Mouse (Mus musculus): ENCODE data around the gene Atp8b2.

Atp8b2 gene

DNA sequence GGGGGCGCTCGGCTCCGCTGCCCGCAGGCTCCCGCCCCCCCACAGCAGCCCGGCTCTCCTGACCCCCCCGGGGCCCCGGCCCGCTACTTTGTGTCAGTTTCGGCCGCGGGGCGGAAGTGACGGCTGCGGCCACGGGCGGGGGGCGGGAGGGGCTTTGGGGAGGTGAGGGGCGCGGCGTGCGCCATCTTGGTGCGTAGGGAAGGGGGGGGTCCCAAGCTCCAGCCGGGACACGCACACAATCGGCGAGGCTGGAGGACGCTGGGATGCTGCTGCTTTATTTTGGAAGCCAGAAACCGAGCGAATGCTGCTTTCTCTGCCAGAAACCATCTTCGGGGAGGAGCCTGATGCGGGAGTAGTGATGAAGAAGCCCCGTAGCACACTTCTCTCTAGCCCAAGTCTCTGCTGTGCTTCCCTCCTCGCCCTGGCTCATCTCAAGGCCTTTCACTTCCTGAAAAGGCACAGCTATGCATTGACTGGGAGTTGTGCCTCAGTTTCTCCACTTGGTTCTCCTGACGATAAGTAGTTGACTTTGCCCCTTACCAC is at the start of gene Atp8b2:
Atp8b2 (minus strand) TSS at position 288 of the 543 bp plus-strand sequence.
- peak in 1 of 2 experiments; percentile 47 for DNase-seq (ENCODE audit: low spot score in 2 of 2)

DNA sequence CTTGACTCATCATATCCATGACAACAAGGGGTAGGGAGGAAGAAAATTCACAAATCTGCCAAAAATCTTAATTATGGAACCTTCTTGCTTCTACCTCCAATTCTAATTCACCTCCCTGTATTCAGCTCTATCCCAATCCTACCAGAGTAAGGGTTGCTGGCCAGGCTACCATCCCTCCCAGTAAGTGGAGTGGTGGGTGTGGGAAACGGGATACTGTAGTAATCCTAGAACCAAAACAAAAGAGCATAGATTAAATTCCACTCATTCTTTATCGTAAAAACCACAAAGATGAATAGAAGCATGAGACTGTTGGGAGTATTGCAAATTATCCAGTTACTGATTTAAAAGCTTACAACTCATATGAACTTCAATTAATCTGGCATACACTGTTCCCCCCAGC is 47.0 kb upstream of the Atp8b2 start:
- no peak for DNase-seq (ENCODE audit: low spot score in 2 of 2)

DNA sequence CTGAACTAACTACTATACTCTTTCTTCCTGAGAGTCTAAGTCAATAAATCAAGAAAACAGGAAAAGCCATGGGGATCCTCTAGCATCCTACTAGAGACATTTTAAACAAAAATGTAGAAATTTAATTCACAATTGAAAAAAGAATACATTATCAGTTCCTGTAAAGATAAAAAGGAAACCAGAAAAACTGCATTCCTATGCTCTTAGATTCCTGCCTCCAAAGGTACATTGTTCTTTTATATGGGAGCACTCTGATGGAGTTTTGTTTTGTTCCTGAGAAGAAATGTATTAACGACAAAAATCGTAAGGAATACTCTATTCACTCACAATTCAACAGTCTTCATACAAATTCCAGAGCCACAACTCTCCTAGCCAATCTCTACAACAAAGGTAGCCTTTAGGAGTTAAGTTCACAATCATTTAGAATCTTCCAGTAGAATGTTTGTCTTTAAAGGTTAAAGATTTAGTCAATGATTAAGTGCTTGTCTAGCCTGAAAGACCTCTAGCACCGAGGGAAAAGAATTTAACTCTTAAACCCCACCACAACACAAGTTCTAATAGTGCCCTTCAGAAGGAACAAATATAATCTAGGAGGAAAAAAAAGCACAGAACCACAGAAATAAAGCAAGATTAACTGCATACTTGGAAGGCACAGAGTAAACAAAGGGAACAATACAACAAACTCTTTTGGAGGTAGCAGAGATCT is 40.9 kb upstream of the Atp8b2 start:
- no peak for DNase-seq (ENCODE audit: low spot score in 2 of 2)

DNA sequence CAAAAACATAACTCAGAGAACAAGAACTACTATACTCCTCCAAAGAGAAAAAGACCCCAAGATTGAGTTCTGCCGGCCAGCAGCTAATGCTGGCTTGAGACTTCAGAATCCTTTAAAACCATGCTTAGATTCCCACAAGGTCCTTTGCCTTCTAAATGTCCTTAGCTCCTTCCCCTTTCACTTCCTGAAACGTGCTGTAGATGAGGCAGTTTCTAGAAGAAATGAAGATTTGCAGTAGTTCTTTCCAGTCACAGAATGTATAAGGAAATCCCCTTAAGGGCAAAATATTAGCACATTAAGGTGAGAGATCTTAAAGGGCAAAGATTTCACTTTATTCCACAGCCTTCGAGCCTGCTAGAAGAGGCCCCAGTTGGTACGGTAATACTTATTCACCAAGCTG is 36.5 kb upstream of the Atp8b2 start:
- DNase-seq (ENCODE audit: low spot score in 2 of 2), result no peak

DNA sequence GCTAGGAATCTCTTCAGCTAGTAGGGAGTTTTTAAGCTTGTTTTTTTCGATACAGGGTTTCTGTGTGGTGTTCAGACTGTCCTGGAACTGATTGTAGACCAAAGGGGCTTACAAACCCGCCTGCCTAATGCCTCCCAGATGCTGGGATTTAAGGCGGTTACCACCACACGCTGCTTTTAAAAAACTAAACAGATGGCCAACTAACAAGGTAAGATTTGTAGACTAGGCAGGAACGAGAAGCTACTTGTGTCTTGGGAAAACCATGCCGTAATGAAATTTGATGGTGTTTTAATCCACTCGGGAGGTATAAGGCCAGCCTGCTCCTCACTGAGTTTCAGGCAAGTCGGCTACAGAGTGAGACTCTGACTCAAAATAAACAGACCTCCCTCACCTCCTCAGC is 35.8 kb upstream of the Atp8b2 start:
- DNase-seq (ENCODE audit: low spot score in 2 of 2), result no peak

DNA sequence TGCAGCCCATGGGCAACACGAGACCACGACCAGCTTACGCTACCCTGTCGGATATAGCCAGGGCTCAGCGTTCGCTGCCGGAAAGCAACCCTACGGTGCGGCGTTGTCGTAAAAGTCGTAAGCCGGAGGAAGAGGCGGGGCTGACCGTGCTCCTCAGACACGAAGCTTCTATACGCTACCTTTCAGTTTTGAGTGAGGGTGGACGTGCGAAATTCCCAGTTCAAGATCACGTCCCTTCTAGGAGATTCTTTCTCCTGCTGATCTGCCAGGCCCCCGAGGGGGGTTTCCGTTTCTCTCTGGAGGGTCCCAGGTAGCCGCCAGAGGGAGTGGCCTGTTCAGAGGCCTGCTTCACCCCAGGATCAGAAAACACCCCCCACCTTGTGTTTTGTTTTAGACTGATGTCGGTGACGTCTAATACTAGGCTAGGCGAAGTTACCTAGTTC is 35.3 kb upstream of the Atp8b2 start, which contains the start of gene Hax1:
Hax1 (minus strand) TSS at position 169 of the 443 bp plus-strand sequence.
- DNase-seq (ENCODE audit: low spot score in 2 of 2), result peak; percentile 79 to 95

DNA sequence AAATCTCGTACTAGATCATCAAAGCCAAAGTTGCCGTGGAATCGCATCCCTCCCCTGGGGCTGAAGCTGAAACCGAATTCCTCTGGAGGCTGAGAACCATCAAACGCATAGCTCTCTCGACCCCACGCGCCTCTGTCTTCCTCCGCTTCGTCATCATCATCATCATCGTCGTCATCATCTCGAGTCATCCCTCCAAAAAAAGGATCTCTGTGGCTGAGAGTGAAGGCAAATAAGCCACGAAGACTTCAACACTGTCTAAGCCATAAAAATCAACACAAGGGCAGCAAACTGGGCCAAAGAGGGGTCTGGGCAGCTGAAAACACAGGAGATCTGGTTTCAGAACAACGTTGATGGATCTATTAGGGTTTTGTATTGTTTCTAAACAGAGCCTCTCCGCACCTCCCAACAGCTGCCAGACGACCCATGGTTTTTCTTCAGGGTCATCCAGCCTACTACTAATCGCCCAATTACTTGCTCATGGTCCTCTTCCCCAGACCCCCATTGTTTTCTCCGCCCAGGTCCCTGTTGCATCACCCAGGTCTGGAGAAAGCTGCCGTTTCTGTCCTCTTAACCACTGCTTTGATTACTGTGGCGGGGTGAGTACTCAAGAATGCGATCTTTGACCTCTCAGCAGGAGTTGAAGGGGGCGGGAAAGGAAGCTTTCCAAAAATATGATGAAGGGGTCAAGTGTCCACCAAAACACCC is 34.6 kb upstream of the Atp8b2 start:
- DNase-seq (ENCODE audit: low spot score in 2 of 2), result peak in 1 of 2 experiments; percentile 38

DNA sequence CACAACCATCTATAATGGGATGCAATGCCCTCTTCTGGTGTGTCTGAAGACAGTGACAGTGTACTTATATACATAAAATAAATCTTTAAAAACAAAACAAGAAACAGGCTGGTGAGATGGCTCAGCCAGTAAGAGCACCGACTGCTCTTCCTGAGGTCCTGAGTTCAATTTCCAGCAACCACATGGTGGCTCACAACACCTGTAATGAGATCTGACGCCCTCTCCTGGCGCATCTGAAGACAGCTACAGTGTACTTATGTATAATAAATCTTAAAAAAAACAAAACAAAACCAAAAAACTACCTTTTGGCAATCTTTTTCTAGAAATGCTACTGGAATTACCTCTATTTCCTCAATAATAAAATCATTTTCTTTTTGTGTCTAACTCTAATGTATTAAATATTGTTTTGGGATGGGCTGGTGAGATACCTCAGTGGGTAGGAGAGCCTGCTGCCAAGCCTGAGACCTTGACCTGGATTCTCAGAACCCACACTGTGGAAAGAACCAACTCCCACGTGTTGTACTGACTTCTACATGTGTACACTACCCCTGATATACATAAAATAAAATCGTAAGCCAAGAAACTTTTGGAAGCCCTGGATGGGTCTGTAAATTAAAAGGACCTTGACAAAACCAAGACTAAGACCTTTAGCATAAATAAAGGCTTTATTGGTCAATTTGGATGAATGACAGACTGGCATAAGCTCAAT is 31.7 kb upstream of the Atp8b2 start:
- DNase-seq (ENCODE audit: low spot score in 2 of 2), result no peak

DNA sequence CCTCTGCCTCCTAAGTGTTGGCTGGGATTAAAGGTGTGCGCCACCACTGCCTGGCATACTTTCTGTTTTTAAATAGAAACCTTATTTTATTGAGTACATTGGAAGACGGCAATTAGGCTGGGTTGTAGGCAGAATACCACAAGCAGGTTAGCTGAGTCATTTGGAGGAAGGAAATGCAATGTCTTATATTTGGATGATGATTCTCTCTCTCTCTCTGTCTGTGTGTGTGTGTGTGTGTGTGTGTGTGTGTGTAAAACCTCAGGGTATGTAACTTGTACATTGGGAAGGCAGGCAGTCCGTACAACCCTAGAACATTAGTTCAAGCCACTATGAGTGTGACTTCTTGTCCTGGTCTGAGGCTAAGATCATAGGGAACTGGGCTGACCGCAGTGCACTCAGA is 24.5 kb upstream of the Atp8b2 start:
- DNase-seq (ENCODE audit: low spot score in 2 of 2), result no peak

DNA sequence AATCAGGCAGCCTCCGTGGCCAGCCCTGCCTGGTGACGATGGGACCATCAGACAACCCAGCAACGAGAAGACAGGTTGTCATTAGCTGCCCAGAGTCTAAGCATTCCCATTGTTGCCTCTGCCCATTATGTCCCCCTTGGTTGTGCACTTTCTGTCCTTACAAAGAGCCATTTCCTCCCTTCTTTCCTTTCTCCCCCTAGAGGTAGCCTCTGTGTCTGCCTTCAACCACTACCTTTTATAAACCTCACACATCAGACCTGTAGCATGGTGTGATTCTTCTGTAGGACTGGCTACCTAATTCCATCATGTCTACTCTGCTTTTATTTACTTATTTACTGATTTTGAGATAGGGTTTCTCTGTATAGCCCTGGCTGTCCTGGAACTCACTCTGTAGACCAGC is 23.9 kb upstream of the Atp8b2 start:
- no peak for DNase-seq (ENCODE audit: low spot score in 2 of 2)

DNA sequence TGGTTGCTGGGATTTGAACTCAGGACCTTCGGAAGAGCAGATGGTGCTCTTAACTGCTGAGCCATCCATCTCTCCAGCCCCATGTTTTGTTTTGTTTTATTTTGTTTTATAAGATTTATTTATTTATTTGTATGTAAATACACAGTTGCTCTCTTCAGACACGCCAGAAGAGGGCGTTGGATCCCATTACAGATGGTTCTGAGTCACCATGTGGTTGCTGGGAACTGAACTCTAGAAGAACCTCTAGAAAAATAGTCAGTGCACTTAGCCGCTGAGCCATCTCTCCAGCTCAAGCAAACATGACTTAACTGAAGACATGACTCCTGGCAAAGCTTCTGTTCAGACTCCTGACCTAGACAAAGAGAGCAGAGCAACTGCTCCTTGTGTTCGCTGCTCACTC is 19.1 kb upstream of the Atp8b2 start:
- DNase-seq (ENCODE audit: low spot score in 2 of 2), result no peak

DNA sequence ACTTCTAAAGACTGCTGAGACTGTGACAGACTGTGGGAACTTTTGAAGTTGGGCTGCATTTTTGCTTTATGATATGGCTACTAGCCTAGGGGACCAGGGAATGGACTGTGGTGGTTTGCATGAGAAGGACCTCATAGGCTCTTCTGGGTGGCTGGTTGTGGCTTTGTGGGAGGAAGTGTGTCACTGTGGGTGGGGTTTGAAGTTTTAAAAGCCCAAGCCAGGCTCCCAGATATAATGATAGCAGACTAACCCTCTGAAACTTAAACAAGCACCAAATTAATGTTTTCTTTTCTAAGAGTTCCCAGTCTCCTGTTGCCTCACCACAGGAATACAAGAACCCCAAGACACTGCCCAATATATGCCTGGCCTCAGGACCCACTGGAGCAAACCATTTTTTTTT is 13.6 kb upstream of the Atp8b2 start:
- DNase-seq (ENCODE audit: low spot score in 2 of 2), result no peak

DNA sequence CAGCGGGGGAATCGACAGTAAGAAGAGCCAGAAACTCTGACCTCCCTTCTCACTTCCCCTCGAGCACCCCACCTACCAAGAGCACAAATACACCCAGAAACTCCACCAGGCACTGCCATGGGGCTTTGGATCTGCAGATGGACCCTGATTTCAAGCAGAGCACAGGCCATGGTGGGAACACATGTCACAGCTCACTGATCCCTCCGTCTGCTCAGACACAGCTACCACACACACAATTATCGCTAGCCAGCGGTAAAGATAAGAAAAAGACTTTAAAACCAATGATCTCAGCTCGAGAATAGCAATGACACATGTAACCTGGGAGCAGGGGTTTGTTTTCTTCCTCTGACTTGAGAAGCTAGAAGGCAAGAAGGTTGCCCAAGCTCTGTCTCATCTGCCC is 5.2 kb upstream of the Atp8b2 start:
- DNase-seq (ENCODE audit: low spot score in 2 of 2), result no peak

DNA sequence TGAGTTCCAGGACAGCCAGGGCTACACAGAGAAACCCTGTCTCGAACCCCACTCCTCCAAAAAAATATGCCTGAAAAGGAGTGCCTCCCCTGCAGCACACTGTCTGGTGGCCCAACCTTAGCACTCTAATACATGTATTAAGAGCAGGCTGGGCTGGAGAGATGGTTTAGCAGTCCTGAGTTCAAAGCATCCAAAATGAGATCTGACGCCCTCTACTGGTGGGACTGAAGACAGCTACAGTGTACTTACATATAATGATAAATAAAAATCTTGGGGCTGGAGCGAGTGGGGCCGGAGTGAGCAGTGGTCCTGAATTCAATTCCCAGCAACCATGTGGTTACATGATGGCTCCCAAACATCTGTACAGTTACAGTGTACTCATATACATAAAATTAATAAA is 3.6 kb upstream of the Atp8b2 start:
- DNase-seq (ENCODE audit: low spot score in 2 of 2), result no peak

DNA sequence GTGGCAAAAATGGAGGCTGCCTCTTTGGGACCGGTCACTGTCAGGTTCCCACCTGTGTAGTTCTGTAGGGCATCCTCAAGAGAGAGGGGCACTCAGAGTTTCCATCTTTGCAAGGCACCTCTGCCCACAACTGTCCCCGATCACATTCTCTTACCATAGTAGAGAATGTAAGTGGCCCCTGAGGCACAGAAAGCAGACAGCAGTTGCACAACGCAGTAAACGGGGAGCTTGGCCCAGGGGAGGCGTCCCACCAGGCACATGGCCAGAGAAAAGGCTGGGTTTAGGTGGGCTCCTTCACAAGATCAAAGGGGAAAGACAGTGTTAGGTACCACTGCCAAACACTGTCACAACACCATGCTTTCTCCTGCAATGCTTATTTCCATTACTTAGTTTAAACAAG is 2.7 kb upstream of the Atp8b2 start:
- DNase-seq (ENCODE audit: low spot score in 2 of 2), result no peak

DNA sequence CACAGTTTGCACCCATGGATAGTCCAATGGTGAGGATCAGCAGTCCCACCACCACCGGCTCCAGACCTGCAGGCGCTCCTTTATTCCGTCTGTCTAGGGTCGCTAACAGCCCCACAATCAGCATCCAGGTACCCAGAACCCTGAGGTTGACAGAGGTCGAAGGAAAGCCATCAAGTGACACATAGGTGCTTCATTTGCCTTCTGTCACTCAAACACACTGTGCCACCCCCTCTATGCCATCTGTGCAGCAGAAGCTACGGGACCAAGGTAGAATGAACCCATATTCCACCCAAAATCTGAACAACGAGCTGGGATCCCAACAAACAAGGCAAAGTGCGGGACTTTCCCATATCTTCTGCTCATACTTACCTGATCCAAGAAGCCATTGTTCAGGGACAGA is 2.2 kb upstream of the Atp8b2 start:
- DNase-seq (ENCODE audit: low spot score in 2 of 2), result no peak

DNA sequence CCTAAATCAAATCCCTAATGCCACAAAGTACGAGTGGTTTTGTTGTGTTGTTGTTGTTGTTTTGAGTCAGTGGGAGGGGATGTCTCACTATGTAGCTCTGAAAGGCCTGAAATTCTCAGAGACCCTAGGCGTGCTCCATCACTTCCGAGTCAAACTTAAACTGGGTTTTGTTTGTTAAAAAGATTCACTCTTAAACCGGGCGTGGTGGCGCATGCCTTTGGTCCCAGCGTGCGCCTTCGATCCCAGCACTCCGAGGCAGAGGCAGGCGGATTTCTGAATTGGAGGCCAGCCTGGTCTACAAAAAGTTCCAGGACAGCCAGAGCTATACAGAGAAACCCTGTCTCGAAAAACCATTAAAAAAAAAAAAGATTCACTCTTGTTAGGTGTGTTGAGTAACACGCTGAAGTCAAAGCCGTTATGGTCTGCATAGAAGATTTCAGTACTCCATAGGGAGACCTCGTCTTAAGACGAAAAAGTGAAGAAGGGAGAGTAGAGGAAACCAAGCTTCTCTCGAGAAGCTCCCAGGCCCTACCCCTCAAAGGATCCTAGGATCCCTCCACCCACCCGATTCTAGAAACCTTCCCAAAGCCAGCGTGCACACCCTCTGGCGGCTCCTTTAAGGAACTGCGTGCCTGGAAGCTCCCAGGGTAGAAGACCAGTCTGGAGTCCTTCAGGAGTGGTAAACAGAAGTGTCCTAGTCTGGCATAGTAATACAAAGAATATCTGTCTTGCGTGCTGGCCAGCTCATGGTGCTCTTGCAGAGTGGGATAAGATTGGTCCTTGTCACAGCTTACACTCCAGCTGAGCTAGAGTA is 825 bp upstream of the Atp8b2 start:
- DNase-seq (ENCODE audit: low spot score in 2 of 2), result peak in 1 of 2 experiments; percentile 67

DNA sequence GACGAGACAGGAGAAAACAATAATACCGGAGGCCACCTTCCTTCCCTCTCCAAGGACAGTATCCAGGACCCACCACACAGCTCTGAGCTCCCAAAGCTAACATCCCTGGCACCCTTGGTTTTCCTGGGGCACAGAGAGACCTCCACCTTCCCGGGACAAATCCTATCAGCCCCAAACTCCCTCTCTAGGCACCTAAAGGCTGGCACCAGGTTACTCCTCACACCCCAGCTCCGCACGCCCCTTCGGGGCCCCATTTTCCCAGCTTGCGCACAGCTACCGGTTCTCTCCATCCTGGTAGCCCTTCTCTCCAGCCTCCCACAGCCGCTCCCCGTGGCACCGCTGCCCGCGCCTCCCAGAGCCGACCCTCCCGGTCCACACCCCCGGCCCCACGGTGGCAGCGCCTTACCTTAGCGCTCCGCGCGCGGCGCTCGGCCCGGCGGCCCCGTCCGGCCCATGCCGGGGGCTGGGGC is 522 bp downstream of the Atp8b2 start:
- no peak for DNase-seq (ENCODE audit: low spot score in 2 of 2)

DNA sequence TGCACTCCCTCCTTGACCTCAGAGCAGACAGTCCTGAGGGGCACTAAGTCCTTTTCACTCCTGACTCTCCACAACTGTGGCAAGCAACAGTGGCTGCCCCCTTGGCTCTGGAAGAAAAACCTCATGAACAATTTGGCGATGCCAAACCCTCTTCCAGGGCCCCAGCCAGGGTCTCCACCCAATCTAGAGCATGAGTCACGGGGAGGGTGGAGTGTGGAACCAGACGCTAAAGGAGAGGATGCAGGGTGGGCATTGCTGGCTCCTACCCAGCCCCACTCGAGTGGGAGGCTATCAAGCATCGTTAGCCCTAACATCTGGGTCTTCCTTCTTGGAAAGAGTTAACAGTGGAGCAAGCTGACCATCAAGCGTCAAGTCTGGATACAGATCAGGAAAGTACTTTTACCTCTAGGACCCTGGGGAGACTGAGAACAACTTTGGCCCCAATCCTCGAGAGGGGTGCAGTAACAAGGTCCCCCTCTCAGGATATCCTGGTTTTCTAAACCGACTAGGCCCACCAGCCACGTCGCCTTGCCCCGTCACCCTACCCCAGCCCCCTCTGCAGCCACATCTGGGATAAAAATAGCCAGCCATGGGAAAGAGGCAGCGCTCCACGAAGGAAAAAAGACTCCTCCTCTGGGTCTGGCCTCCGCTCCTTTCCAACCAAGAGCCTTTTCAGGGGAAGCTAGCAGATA is 1.1 kb downstream of the Atp8b2 start:
- DNase-seq (ENCODE audit: low spot score in 2 of 2), result no peak

DNA sequence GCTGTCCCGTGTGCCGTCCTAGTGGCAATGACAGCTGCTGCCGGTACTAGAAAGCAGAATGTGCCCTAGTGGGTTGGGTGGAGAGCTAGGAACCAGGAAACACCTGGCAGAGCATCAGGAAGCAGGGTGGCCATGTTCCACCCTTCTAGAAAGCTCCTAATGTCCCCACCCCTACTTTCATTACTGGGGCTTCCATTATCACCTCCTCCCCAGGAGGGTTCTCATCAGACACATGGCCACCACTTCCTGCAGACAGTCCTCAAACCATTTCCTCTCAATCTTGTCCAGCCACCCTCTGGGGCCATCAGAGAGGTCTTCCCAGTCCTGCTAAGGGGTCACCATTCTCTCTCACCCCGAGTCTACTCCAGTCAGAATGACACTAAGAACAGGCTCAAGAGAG is 1.9 kb downstream of the Atp8b2 start:
- no peak for DNase-seq (ENCODE audit: low spot score in 2 of 2)

DNA sequence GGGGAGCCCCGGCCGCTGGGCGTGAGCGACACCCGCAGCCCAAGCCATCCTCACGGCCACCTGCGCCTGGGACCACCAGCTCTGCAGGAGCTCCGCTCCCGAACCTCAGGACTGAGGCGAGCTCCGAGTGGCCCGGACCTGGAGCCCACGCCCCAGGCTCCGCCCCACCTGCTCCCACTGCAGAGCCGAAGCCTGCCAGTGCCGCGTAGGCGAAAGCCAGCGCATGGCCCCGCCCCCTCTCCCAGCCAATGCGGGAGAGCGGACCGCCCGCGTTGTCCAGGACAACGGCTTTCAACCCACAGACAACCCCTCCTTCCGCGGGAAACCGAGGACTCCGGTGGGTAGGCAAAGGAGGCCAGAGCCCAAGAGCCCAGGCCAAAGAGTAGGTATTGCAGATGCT is 2.8 kb downstream of the Atp8b2 start:
- DNase-seq (ENCODE audit: low spot score in 2 of 2), result peak; percentile 91 to 92
